Mouse (Mus musculus): ENCODE measurements around the gene Mogat2. TPM values are rescaled to one million over a fixed set of nuclear protein-coding genes. Genes with fewer than 3 reads are reported as not detected.

Gene Mogat2
- polyA plus RNA-seq, 1 experiment = 652 TPM

DNA sequence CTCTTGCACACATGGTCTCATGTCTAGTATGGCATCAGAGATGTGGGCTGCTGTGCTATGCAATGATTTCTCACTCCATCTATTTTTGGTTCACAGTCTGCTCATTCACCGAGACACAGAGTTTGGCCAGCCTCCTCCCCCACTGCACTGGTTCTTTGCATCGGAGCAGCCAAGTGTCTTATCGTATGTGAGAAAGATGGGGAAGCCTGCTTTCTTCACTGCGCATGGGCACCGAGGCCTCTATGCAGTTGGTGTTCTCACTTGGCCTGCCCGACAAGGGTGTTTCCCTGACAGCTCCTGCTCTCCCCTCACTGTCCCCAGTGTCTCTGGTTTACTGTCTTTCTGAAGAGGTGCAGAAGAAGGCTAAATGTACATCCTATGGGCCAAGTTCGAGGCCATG, 16.6 kb upstream of the Mogat2 start:
- TF ChIP-seq CTCF (IDR thresholded peaks at IDR 0.05; ENCODE audit: extremely low read depth, insufficient read length, insufficient replicate concordance, low read depth, low read length) (no peak), POLR2A (IDR thresholded peaks at IDR 0.05; ENCODE audit: low read depth, low read length) (no peak)
- no peak overlapping the region for H3K4me3 ChIP-seq (ENCODE audit: low read depth, low read length)
- WGBS = 78% methylated on average over 7 of the region's 7 CpGs
- H3K4me1 ChIP-seq (ENCODE audit: control insufficient read depth, insufficient read depth, insufficient read length, low read length) = no peaks in the 10 kb centered on the region; the same call in 1 of the 2 replicates
- H3K27ac ChIP-seq (ENCODE audit: insufficient read depth, low read depth, low read length) = no peak overlapping the region
- H3K36me3 ChIP-seq (ENCODE audit: control insufficient read depth, insufficient read depth, low read length) = no peaks in the 10 kb centered on the region
- no peaks in the 10 kb centered on the region for H3K27me3 ChIP-seq (ENCODE audit: control insufficient read depth, insufficient read depth, low read length)

- Histone ChIP-seq H3K4me1 (ENCODE audit: control insufficient read depth, insufficient read depth, insufficient read length, low read length) (peaks cover 3% of the 10 kb centered on the region; the same call in 1 of the 2 replicates), H3K4me3 (ENCODE audit: low read depth, low read length) (no peak overlapping the region), H3K27me3 (ENCODE audit: control insufficient read depth, insufficient read depth, low read length) (no peaks in the 10 kb centered on the region; the same call in none of the 2 replicates), H3K27ac (ENCODE audit: insufficient read depth, low read depth, low read length) (no peak overlapping the region), H3K36me3 (ENCODE audit: control insufficient read depth, insufficient read depth, low read length) (no peaks in the 10 kb centered on the region)
- WGBS = 42% methylated on average over 9 of the region's 9 CpGs
- TF ChIP-seq CTCF (IDR thresholded peaks at IDR 0.05; ENCODE audit: extremely low read depth, insufficient read length, insufficient replicate concordance, low read depth, low read length) (no peak), POLR2A (IDR thresholded peaks at IDR 0.05; ENCODE audit: low read depth, low read length) (no peak)
Measured at GRCm38 (mm10) chr7:99250386-99250785, 12.0 kb upstream of the Mogat2 start.

GRCm38 (mm10) chr7:99249582-99249911, 11.1 kb upstream of the Mogat2 start:
- Histone ChIP-seq H3K4me1 (ENCODE audit: control insufficient read depth, insufficient read depth, insufficient read length, low read length) (peaks cover 3% of the 10 kb centered on the region; the same call in 1 of the 2 replicates), H3K4me3 (ENCODE audit: low read depth, low read length) (peak overlapping the region; percentile 21; the same call in 1 of the 2 replicates)

DNA sequence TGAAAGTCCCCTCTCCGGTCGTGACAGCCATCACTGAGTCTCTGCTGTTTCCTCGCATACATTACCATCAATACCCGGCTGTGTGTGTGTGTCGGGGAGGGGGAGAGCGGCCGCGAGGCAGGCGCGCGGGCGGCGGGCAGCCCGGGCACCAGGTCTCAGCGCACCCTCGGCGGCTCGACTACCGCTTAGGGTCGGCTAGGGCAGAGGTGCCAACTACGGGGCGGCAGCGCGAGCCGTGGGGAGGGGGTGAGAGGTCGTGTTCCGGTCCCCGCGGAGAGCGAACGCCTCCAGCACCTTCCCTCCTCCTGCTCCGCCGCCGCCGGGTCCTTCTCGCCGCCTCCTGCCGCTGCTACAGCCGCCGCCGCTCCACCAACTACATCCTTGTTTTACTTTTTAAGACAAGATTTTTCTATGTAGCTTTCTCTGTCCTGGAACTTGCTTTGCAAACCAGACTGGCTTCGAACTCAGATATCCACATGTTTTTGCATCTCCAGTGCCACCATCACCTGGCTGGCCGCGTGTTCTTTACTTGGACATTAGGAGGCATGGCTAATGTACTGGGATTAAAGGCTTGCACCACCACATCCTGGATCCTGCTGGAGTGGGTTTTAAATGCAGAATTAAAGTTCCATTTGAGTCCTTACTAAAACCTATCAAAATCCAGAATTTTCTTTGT, 10.6 kb upstream of the Mogat2 start:
- Histone ChIP-seq H3K27me3 (ENCODE audit: control insufficient read depth, insufficient read depth, low read length) (no peaks in the 10 kb centered on the region; the same call in none of the 2 replicates), H3K4me3 (ENCODE audit: low read depth, low read length) (peak overlapping the region; percentile 55), H3K4me1 (ENCODE audit: control insufficient read depth, insufficient read depth, insufficient read length, low read length) (peaks cover 3% of the 10 kb centered on the region; the same call in 1 of the 2 replicates), H3K36me3 (ENCODE audit: control insufficient read depth, insufficient read depth, low read length) (no peaks in the 10 kb centered on the region), H3K27ac (ENCODE audit: insufficient read depth, low read depth, low read length) (no peak overlapping the region)
- 5% methylated on average over 42 of the region's 44 CpGs for WGBS
- TF ChIP-seq CTCF (IDR thresholded peaks at IDR 0.05; ENCODE audit: extremely low read depth, insufficient read length, insufficient replicate concordance, low read depth, low read length) = no peak
- TF ChIP-seq POLR2A (IDR thresholded peaks at IDR 0.05; ENCODE audit: low read depth, low read length) = no peak

More at GRCm38 (mm10) chr7:99249582-99249911, 11.1 kb upstream of the Mogat2 start:
- 2% methylated on average over 10 of the region's 10 CpGs for WGBS
- Histone ChIP-seq H3K27ac (ENCODE audit: insufficient read depth, low read depth, low read length) (no peak overlapping the region), H3K36me3 (ENCODE audit: control insufficient read depth, insufficient read depth, low read length) (no peaks in the 10 kb centered on the region), H3K27me3 (ENCODE audit: control insufficient read depth, insufficient read depth, low read length) (no peaks in the 10 kb centered on the region; the same call in none of the 2 replicates)
- TF ChIP-seq POLR2A (IDR thresholded peaks at IDR 0.05; ENCODE audit: low read depth, low read length) (no peak), CTCF (IDR thresholded peaks at IDR 0.05; ENCODE audit: extremely low read depth, insufficient read length, insufficient replicate concordance, low read depth, low read length) (peak; percentile 89; the same call in 1 of the 2 replicates)

DNA sequence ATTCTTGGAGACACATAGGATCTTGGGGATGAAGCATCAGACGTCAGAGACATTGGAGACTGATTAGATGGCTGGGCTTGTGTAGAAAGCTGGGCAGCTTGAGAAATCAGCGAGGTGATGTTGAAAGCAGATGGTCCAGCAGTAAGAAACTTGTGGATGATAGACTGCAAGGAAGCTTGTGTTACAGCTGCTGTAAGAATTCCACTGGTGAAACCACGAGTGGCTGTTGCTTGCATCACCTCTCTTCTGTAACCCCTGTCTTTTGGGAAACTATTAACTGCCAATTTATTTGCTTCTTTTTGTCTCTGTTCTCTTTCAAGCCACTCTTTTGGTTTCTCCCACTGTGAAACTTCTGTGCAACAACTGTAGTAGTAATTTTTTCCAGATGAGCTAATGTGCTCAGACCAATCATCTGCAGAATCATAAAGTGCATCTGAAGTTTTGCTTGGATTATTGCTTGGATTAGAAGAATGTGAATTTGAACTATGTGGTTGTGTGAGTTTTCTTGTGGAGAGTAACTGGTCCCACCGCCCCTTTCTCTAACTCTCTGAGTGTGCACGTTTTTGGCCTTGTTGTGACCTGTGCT, 9.8 kb upstream of the Mogat2 start:
- no peaks in the 10 kb centered on the region for H3K36me3 ChIP-seq (ENCODE audit: control insufficient read depth, insufficient read depth, low read length)
- H3K4me3 ChIP-seq (ENCODE audit: low read depth, low read length) = no peak overlapping the region
- H3K27me3 ChIP-seq (ENCODE audit: control insufficient read depth, insufficient read depth, low read length) = no peaks in the 10 kb centered on the region; the same call in none of the 2 replicates
- no peak for TF ChIP-seq POLR2A (IDR thresholded peaks at IDR 0.05; ENCODE audit: low read depth, low read length)
- WGBS = 72% methylated on average over 5 of the region's 5 CpGs
- no peak overlapping the region for H3K27ac ChIP-seq (ENCODE audit: insufficient read depth, low read depth, low read length)
- peaks cover 3% of the 10 kb centered on the region; the same call in 1 of the 2 replicates for H3K4me1 ChIP-seq (ENCODE audit: control insufficient read depth, insufficient read depth, insufficient read length, low read length)

- TF ChIP-seq POLR2A (IDR thresholded peaks at IDR 0.05; ENCODE audit: low read depth, low read length) (no peak), CTCF (IDR thresholded peaks at IDR 0.05; ENCODE audit: extremely low read depth, insufficient read length, insufficient replicate concordance, low read depth, low read length) (no peak)
- Histone ChIP-seq H3K27me3 (ENCODE audit: control insufficient read depth, insufficient read depth, low read length) (no peaks in the 10 kb centered on the region), H3K4me1 (ENCODE audit: control insufficient read depth, insufficient read depth, insufficient read length, low read length) (peaks cover 15% of the 10 kb centered on the region), H3K4me3 (ENCODE audit: low read depth, low read length) (no peak overlapping the region), H3K27ac (ENCODE audit: insufficient read depth, low read depth, low read length) (no peak overlapping the region), H3K36me3 (ENCODE audit: control insufficient read depth, insufficient read depth, low read length) (no peaks in the 10 kb centered on the region)
- WGBS = 90% methylated on average over 11 of the region's 11 CpGs
Measured at GRCm38 (mm10) chr7:99242097-99242496, 3.7 kb upstream of the Mogat2 start.

DNA sequence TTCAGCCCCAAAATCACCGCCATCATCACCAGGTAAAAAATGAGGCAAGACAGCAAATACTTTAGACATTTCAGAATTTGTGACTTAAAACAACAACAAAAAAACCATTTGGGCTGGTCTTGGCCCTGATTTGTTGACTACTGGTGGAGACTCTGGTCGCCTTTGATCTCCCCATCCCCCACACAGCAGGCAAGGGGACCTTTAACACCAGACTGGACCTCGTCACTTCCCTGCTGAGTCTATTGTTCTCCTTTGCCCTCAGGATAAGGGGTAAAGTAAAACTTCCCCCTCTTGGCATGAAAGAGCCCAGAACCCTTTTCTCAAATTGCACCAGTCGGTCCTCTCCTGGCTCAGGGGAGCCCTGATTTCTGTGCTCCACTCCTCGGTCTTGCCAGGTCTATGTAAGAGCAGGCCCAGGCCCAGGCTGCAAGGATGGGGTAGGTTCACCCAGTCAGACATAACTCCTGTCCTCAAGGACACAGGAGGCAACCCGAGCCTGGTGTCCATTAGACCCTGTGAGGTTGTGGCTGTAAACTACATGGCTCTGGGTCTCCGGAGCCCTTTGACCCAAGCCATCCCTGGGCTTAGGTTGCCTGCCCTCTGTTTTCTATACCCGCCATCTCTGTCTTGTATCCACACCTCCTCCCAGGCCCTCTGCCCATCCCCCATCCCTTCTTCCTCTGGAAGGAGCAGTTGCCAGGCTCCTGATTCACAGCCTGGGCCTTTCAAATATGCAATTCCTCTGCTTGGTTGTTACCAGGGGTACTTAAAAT, 1.3 kb downstream of the Mogat2 start:
- 62% methylated on average over 8 of the region's 8 CpGs for WGBS
- TF ChIP-seq CTCF (IDR thresholded peaks at IDR 0.05; ENCODE audit: extremely low read depth, insufficient read length, insufficient replicate concordance, low read depth, low read length) (no peak), POLR2A (IDR thresholded peaks at IDR 0.05; ENCODE audit: low read depth, low read length) (no peak)
- Histone ChIP-seq H3K27ac (ENCODE audit: insufficient read depth, low read depth, low read length) (peak overlapping the region; percentile 79), H3K4me1 (ENCODE audit: control insufficient read depth, insufficient read depth, insufficient read length, low read length) (peaks cover 28% of the 10 kb centered on the region), H3K36me3 (ENCODE audit: control insufficient read depth, insufficient read depth, low read length) (no peaks in the 10 kb centered on the region), H3K27me3 (ENCODE audit: control insufficient read depth, insufficient read depth, low read length) (no peaks in the 10 kb centered on the region), H3K4me3 (ENCODE audit: low read depth, low read length) (peak overlapping the region; percentile 89)
